Mouse (Mus musculus) lung, embryonic 14.5 days (tissue): Measurements from ENCODE around the gene Pogz. TPM values are rescaled to one million over a fixed set of nuclear protein-coding genes. Genes with fewer than 3 reads are reported as not detected.
"Not testable (repeated sequence)": the region's sequence is repeated elsewhere in the genome, so short reads cannot be mapped to it uniquely, and the experiment has no call there.

ENCODE experiments used
- ATAC-seq: fragments of 200-750 bp; cut with Nextera tagmentation; 2 replicates; pipeline ENCODE4 v1.8.0; 2017; ENCODE audit warnings: mild to moderate bottlenecking, moderate TSS enrichment, moderate library complexity; ENCODE audit not compliant: insufficient read depth
- DNase-seq: peaks from one replicate; pipeline ENCODE4 v3.0.0-alpha.2; 2015
- H3K27ac ChIP-seq: fragments of 300-500 bp; sonication (generic); 2 replicates; pipeline ENCODE4 v1.5.1; 2014; ENCODE audit warnings: low read depth, mild to moderate bottlenecking, moderate library complexity
- H3K27me3 ChIP-seq: fragments of 300-500 bp; sonication (generic); 2 replicates; pipeline ENCODE4 v1.6.1; 2014; ENCODE audit warnings: low read length, control low read depth; ENCODE audit not compliant: insufficient read depth
- H3K36me3 ChIP-seq: fragments of 300-500 bp; sonication (generic); 2 replicates; pipeline ENCODE4 v1.6.1; 2014; ENCODE audit warnings: control low read depth; ENCODE audit not compliant: insufficient read depth
- H3K4me1 ChIP-seq: fragments of 300-500 bp; sonication (generic); 2 replicates; pipeline ENCODE4 v1.6.1; 2014; ENCODE audit warnings: antibody characterized with exemption, control low read depth; ENCODE audit not compliant: insufficient read depth
- H3K4me2 ChIP-seq: fragments of 300-500 bp; sonication (generic); 2 replicates; pipeline ENCODE4 v1.6.1; 2014; ENCODE audit warnings: mild to moderate bottlenecking
- H3K4me3 ChIP-seq: fragments of 300-500 bp; sonication (generic); 2 replicates; pipeline ENCODE4 v1.5.1; 2014; ENCODE audit warnings: low read depth, low read length
- H3K9ac ChIP-seq: fragments of 300-500 bp; sonication (generic); 2 replicates; pipeline ENCODE4 v1.6.1; 2014
- H3K9me3 ChIP-seq: fragments of 300-500 bp; sonication (generic); 2 replicates; pipeline ENCODE4 v1.6.1; 2016; ENCODE audit warnings: low read depth, low read length, control low read depth
- CTCF ChIP-seq: IDR thresholded peaks from 2 replicates; pipeline ENCODE4 v1.5.1; 2016; ENCODE audit warnings: antibody characterized with exemption, low read depth
- WGBS: fragments of 180-500 bp; shearing (Covaris S2); extraction: QIAGEN DNeasy Blood & Tissue Kit; methylation state at CpG from one replicate; pipeline ENCODE4 v1.1.7; 2014; 5-methylcytosine and 5-hydroxymethylcytosine counted together
- polyA plus RNA-seq: library from polyadenylated mRNA; unstranded; fragments of >200 nt; fragmentation: Nextera tagmentation; extraction: Ambion mirVana; gene quantifications from 2 replicates; pipeline ENCODE4 v1.2.1, GENCODE M21; 2014

Gene Pogz
- polyA plus RNA-seq, 1 experiment from 2014 or later: 22.1 TPM

- 44% methylated on average over 5 of the region's 5 CpGs for WGBS
Measured at GRCm38 (mm10) chr3:94913801-94914200, 76.4 kb downstream of the Pogz start.

GRCm38 (mm10) chr3:94915903-94916741, 78.8 kb downstream of the Pogz start:
- Histone ChIP-seq H3K27me3 (no peaks in the 10 kb centered on the region), H3K9me3 (no peaks in the 10 kb centered on the region), H3K36me3 (no peaks in the 10 kb centered on the region), H3K4me2 (no peak overlapping the region), H3K4me1 (no peaks in the 10 kb centered on the region; the same call in 1 of the 2 replicates), H3K9ac (no peak overlapping the region), H3K27ac (no peak overlapping the region; the same call in 1 of the 2 replicates), H3K4me3 (no peak overlapping the region)
- no peak for TF ChIP-seq CTCF
- DNase-seq (peak; percentile 13), ATAC-seq (no peak)
- 72% methylated on average over 7 of the region's 7 CpGs for WGBS

More at GRCm38 (mm10) chr3:94913801-94914200, 76.4 kb downstream of the Pogz start:
- H3K36me3 ChIP-seq: no peaks in the 10 kb centered on the region
- no peak for TF ChIP-seq CTCF
- no peaks in the 10 kb centered on the region for H3K9me3 ChIP-seq
- ATAC-seq: no peak
- no peak for DNase-seq
- H3K9ac ChIP-seq: no peak overlapping the region
- H3K27me3 ChIP-seq: no peaks in the 10 kb centered on the region
- H3K4me1 ChIP-seq: no peaks in the 10 kb centered on the region; the same call in 1 of the 2 replicates
- no peak overlapping the region for H3K27ac ChIP-seq
- no peak overlapping the region for H3K4me2 ChIP-seq
- H3K4me3 ChIP-seq: no peak overlapping the region

GRCm38 (mm10) chr3:94917816-94918361, 80.5 kb downstream of the Pogz start:
- no peak overlapping the region for H3K9ac ChIP-seq
- H3K4me3 ChIP-seq: no peak overlapping the region
- no peak overlapping the region for H3K4me2 ChIP-seq
- no peak for TF ChIP-seq CTCF
- peak overlapping the region; percentile 43; the same call in 1 of the 2 replicates for H3K27ac ChIP-seq
- DNase-seq: peak; percentile 24
- 47% methylated on average over 14 of the region's 14 CpGs for WGBS
- H3K36me3 ChIP-seq: no peaks in the 10 kb centered on the region
- ATAC-seq: peak; percentile 71; the same call in 1 of the 2 replicates
- H3K4me1 ChIP-seq: no peaks in the 10 kb centered on the region; the same call in 1 of the 2 replicates
- no peaks in the 10 kb centered on the region for H3K27me3 ChIP-seq
- H3K9me3 ChIP-seq: no peaks in the 10 kb centered on the region

GRCm38 (mm10) chr3:94918845-94919244, 81.5 kb downstream of the Pogz start:
- ATAC-seq: no peak
- Histone ChIP-seq H3K9me3 (no peaks in the 10 kb centered on the region), H3K27me3 (no peaks in the 10 kb centered on the region), H3K4me3 (no peak overlapping the region), H3K4me2 (no peak overlapping the region), H3K9ac (no peak overlapping the region), H3K27ac (no peak overlapping the region), H3K36me3 (no peaks in the 10 kb centered on the region), H3K4me1 (no peaks in the 10 kb centered on the region; the same call in 1 of the 2 replicates)
- DNase-seq: no peak
- TF ChIP-seq CTCF: no peak
- 74% methylated on average over 4 of the region's 4 CpGs for WGBS

GRCm38 (mm10) chr3:94921104-94921503, 83.7 kb downstream of the Pogz start:
- Histone ChIP-seq H3K9ac (no peak overlapping the region), H3K4me3 (no peak overlapping the region), H3K27me3 (no peaks in the 10 kb centered on the region), H3K9me3 (no peaks in the 10 kb centered on the region), H3K27ac (no peak overlapping the region), H3K36me3 (no peaks in the 10 kb centered on the region), H3K4me2 (no peak overlapping the region), H3K4me1 (no peaks in the 10 kb centered on the region; the same call in 1 of the 2 replicates)
- peak; percentile 39 for DNase-seq
- WGBS: 44% methylated on average over 3 of the region's 3 CpGs
- no peak for ATAC-seq
- TF ChIP-seq CTCF: no peak

- Histone ChIP-seq H3K4me2 (no peak overlapping the region), H3K9ac (no peak overlapping the region), H3K4me1 (no peaks in the 10 kb centered on the region), H3K27ac (no peak overlapping the region), H3K4me3 (no peak overlapping the region), H3K27me3 (no peaks in the 10 kb centered on the region), H3K9me3 (no peaks in the 10 kb centered on the region), H3K36me3 (no peaks in the 10 kb centered on the region)
- no peak for TF ChIP-seq CTCF
- ATAC-seq: no peak
- DNase-seq: no peak
- 36% methylated on average over 3 of the region's 3 CpGs for WGBS
Measured at GRCm38 (mm10) chr3:94922333-94922732, 85.0 kb downstream of the Pogz start.

GRCm38 (mm10) chr3:94924688-94925087, 87.3 kb downstream of the Pogz start:
- Histone ChIP-seq H3K36me3 (no peaks in the 10 kb centered on the region), H3K4me1 (no peaks in the 10 kb centered on the region), H3K4me2 (no peak overlapping the region), H3K27me3 (no peaks in the 10 kb centered on the region), H3K4me3 (no peak overlapping the region), H3K27ac (no peak overlapping the region), H3K9ac (no peak overlapping the region), H3K9me3 (no peaks in the 10 kb centered on the region)
- no peak for TF ChIP-seq CTCF
- WGBS: 38% methylated on average over 8 of the region's 8 CpGs
- no peak for DNase-seq
- ATAC-seq: no peak

GRCm38 (mm10) chr3:94926301-94926736, 89.0 kb downstream of the Pogz start:
- not testable (repeated sequence) for H3K4me1 ChIP-seq, ATAC-seq, H3K27ac ChIP-seq, H3K27me3 ChIP-seq, DNase-seq, H3K36me3 ChIP-seq, H3K4me3 ChIP-seq, H3K9ac ChIP-seq, H3K4me2 ChIP-seq, H3K9me3 ChIP-seq
- 29% methylated on average over 4 of the region's 4 CpGs for WGBS

- not testable (repeated sequence) for H3K27ac ChIP-seq, H3K4me1 ChIP-seq, H3K9ac ChIP-seq, H3K36me3 ChIP-seq, H3K4me2 ChIP-seq, H3K4me3 ChIP-seq, ATAC-seq, DNase-seq, H3K9me3 ChIP-seq, H3K27me3 ChIP-seq
- WGBS: 88% methylated on average over 4 of the region's 4 CpGs
Measured at GRCm38 (mm10) chr3:94928979-94929378, 91.6 kb downstream of the Pogz start.
